Mouse (Mus musculus) lung, adult 2 months (tissue): ENCODE data around the gene Kcnma1. TPM values are rescaled to one million over a fixed set of nuclear protein-coding genes. Genes with fewer than 3 reads are reported as not detected.

Experiments used
- DNase-seq: peaks from one replicate; pipeline ENCODE4 v3.0.0; 2022
- H3K4me1 ChIP-seq: fragments of 200-500 bp; 2 replicates; pipeline ENCODE4 v1.6.1; 2011; ENCODE audit warnings: low read length; ENCODE audit not compliant: control insufficient read depth, insufficient read depth
- H3K4me3 ChIP-seq: fragments of 200-500 bp; replicated peaks from 2 replicates; pipeline ENCODE3; 2011; ENCODE audit warnings: low read depth, mild to moderate bottlenecking, control low read depth, low read length; ENCODE audit errors: extremely low read depth
- CTCF ChIP-seq: fragments of 200-500 bp; IDR thresholded peaks from 2 replicates; pipeline ENCODE4 v1.5.1; 2011; ENCODE audit warnings: mild to moderate bottlenecking, low read length, control low read depth; ENCODE audit not compliant: insufficient read depth
- POLR2A ChIP-seq: fragments of 200-500 bp; IDR thresholded peaks from 2 replicates; pipeline ENCODE4 v1.6.1; 2011; ENCODE audit warnings: low read depth, mild to moderate bottlenecking, control low read depth, low read length, borderline replicate concordance; ENCODE audit errors: extremely low read depth
- WGBS: fragments of 180-500 bp; shearing (Covaris S2); methylation state at CpG from one replicate; pipeline ENCODE4 v1.1.7; 2018; 5-methylcytosine and 5-hydroxymethylcytosine counted together
- polyA plus RNA-seq: library from polyadenylated mRNA; depleted of rRNA; stranded (reverse); fragments of >200 nt; gene quantifications from 2 replicates; pipeline ENCODE4 v1.2.3, GENCODE M21; 2012

The Kcnma1 gene
- polyA plus RNA-seq, 1 experiment = 1.6 TPM

- TF ChIP-seq POLR2A = no peak
- no peak for DNase-seq
- Histone ChIP-seq H3K4me3 (no peak overlapping the region), H3K4me1 (no peaks in the 10 kb centered on the region)
- WGBS = 60% methylated on average over 6 of the region's 6 CpGs
Observed at GRCm38 (mm10) chr14:23931671-23932071, 82.6 kb downstream of the Kcnma1 start.

- Histone ChIP-seq H3K4me1 (no peaks in the 10 kb centered on the region), H3K4me3 (no peak overlapping the region)
- 74% methylated on average over 3 of the region's 3 CpGs for WGBS
- no peak for TF ChIP-seq POLR2A
- no peak for TF ChIP-seq CTCF
- DNase-seq = no peak
Observed at GRCm38 (mm10) chr14:23929168-23929567, 85.1 kb downstream of the Kcnma1 start.

GRCm38 (mm10) chr14:23923356-23923755 is 90.9 kb downstream of the Kcnma1 start:
- no peak for DNase-seq
- TF ChIP-seq CTCF = no peak
- no peak for TF ChIP-seq POLR2A
- Histone ChIP-seq H3K4me3 (no peak overlapping the region), H3K4me1 (no peaks in the 10 kb centered on the region)
- WGBS = 78% methylated on average over 2 of the region's 2 CpGs

GRCm38 (mm10) chr14:23922755-23923154 is 91.5 kb downstream of the Kcnma1 start:
- no peak for TF ChIP-seq POLR2A
- no peak for TF ChIP-seq CTCF
- Histone ChIP-seq H3K4me3 (no peak overlapping the region), H3K4me1 (no peaks in the 10 kb centered on the region)
- no peak for DNase-seq
- 82% methylated on average over 3 of the region's 3 CpGs for WGBS

DNA sequence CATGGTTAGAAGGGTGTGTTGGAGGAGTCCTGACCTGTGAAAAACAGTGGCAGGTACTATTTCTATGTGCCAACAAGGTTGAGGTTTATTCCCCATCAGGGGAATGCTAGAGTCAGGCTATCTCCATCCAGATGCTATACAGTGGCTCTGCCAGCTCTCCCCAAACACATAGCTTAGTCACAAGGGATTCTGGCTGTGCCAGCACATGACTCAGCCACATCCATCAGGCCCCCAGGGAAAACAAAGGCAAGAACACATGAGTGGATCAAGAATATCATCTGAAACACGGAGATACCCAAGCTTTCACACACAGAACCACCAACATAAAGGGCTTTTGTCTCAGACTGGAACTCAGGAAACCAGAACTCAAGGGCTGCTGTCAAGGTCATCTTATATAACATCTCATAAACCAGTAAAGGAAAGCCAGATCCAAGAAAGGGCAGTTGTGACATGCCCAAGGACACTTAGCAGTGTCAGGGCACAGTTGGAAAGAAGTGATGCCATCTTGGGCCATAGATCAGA is 103.1 kb downstream of the Kcnma1 start:
- WGBS = 48% methylated on average over 1 of the region's 1 CpGs
- Histone ChIP-seq H3K4me3 (no peak overlapping the region), H3K4me1 (no peaks in the 10 kb centered on the region)
- TF ChIP-seq CTCF (no peak), POLR2A (no peak)
- DNase-seq = no peak

- TF ChIP-seq POLR2A (no peak), CTCF (no peak)
- 67% methylated on average over 5 of the region's 5 CpGs for WGBS
Observed at GRCm38 (mm10) chr14:23908564-23908963, 105.7 kb downstream of the Kcnma1 start.

DNA sequence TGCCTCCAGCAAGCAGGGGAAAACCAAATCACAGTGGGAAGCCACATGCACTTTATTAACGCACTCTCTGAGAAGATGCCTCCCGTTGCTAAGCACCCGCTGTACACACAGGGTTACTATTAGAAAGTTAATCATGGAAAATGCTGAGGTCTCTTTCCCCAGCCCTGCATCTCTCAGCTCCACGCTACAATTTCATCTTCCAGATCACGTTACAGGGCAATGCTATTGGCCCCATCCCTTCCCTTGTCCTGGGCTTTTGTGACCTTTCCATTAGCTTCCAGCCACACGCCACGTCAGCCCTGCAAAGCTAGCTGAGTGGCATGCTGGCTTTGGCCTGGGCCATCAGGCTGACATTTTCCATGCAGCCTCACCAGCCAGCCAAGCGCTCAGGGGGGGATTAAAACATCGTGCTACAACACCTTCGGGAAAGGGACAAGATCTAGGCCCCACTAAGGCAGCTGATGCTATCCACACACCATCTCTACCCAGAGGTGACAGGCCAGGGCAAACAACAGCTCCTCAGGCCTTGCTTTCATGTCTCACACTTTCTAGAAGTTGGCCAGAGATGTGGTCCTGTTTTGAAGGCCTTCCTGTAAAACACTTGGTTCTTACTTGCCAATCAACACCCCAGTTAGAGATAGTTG is 111.5 kb downstream of the Kcnma1 start:
- 54% methylated on average over 10 of the region's 10 CpGs for WGBS
- no peaks in the 10 kb centered on the region for H3K4me1 ChIP-seq
- TF ChIP-seq POLR2A (no peak), CTCF (no peak)
- no peak for DNase-seq
- no peak overlapping the region for H3K4me3 ChIP-seq

More at GRCm38 (mm10) chr14:23908564-23908963, 105.7 kb downstream of the Kcnma1 start:
- Histone ChIP-seq H3K4me3 (no peak overlapping the region), H3K4me1 (no peaks in the 10 kb centered on the region)
- no peak for DNase-seq

DNA sequence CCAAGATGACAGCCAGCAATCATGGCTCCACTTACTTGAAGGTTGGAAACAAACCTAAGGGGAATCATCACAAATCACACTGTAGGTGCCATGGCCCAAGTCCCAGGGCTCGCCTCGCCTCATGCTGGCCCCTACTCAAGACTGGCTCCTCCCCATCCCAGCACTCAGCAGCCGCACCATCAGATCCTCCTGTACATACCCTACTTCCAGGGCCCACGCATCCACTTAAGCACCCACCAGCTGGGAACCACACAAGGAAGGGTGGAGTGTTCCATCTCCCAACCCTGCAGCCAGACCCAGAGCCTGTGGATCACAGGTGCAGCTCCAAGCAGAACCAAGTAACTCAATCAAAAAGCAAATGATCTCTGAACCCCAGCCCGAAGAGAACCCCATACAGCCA is 114.8 kb downstream of the Kcnma1 start:
- no peak for DNase-seq
- no peak for TF ChIP-seq POLR2A
- no peak for TF ChIP-seq CTCF
- Histone ChIP-seq H3K4me1 (no peaks in the 10 kb centered on the region), H3K4me3 (no peak overlapping the region)
- 73% methylated on average over 5 of the region's 5 CpGs for WGBS

DNA sequence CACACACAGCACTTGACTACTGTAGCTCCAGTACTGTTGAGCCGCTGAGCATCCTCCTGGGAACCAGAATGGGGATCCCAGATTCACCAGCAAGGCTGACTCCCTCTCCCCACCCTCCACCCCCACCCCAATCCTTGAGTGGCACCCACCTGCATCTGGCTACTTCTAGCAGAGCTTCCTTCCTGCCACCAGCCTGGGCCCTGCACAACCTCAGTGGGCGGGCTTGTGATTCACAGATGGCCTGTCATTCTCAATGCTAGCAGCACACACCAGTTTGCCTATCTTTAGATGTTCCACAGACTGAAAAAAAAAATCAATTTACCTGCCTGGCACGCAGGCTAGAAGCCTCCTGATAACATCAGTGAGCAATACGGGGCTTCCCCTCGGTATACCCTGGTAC is 116.5 kb downstream of the Kcnma1 start:
- no peaks in the 10 kb centered on the region for H3K4me1 ChIP-seq
- no peak for TF ChIP-seq CTCF
- no peak for TF ChIP-seq POLR2A
- 80% methylated on average over 5 of the region's 5 CpGs for WGBS
- H3K4me3 ChIP-seq = no peak overlapping the region
- DNase-seq = no peak

GRCm38 (mm10) chr14:23896036-23896435 is 118.3 kb downstream of the Kcnma1 start:
- no peaks in the 10 kb centered on the region for H3K4me1 ChIP-seq
- TF ChIP-seq POLR2A (no peak), CTCF (no peak)
- DNase-seq = no peak
- 73% methylated on average over 3 of the region's 3 CpGs for WGBS
- H3K4me3 ChIP-seq = no peak overlapping the region

DNA sequence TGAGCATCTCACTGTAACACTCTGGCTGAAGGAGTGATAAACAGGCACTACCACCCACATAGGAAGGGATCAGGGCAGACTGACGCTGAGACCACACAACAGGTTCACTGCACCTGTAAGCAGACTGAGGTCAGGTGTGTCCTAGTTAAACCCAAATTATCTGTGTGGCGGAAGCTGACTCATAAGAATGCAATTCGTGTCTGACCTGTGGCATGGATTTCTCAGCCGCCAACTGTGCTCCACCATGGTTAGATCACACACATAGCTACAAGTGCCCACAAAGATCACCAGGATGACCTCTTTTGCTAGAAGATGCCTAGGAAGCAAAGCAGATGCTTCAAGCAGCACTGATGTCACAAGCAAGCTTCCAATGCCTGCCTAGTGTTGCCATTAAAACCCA is 128.2 kb downstream of the Kcnma1 start:
- no peaks in the 10 kb centered on the region for H3K4me1 ChIP-seq
- no peak for TF ChIP-seq CTCF
- no peak for TF ChIP-seq POLR2A
- no peak for DNase-seq
- WGBS = 70% methylated on average over 4 of the region's 4 CpGs
- H3K4me3 ChIP-seq = no peak overlapping the region
